Mouse (Mus musculus) megakaryocyte, embryonic 14.5 days (primary cell): ENCODE results near the gene Ago1.

ENCODE experiments used
- FLI1 ChIP-seq: IDR thresholded peaks from 2 replicates; pipeline ENCODE4 v1.6.1; 2012; ENCODE audit warnings: low read length, inconsistent platforms, mixed read lengths
- GATA1 ChIP-seq: IDR thresholded peaks from 3 replicates; pipeline ENCODE4 v1.6.1; 2012; ENCODE audit warnings: mixed read lengths, low read length, inconsistent platforms, borderline replicate concordance

DNA sequence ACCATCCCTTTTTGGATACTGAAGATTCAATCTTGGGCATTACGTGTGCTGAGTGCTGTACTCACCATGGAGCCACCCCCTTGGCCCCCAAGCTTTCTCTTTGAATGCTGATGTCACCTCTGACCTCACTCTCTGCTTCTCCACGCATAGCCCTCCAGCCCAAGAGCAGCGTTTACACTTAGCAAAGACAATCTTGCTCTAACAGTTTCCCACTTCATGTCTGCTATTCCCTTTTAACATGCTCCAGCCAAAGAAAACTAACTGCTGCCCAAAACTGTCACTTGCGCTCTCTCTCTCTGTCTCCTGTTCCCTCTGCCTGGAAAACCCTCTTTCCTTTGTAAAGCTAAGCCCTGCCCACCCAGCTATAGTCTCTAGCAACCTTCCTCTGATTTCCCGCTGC, 27.1 kb upstream of the Ago1 start:
- no peak for TF ChIP-seq GATA1
- TF ChIP-seq FLI1: no peak
